ENCODE assay signal across 9 mouse cellular contexts in the genomic region with DNA sequence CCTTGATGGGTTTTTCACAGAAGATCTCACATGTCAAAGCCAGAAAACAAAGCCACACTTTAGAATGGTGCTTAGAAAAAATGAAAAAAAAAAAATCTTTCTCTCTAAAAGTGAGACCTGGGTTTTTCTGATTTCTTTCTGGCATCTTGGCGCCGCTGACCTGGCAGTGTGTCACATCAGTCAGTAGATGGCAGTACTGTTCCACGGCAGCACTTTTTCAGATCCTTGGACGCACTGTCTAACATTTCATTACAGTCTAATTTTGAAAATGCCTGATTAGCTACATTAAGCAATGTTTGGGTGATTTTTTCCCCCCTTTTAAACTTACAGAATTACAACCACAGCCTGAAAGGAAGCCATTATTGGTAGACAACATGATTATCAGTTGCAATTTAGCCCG.
A peak's percentile ranks its signal among the peaks of the same experiment; 100 is the strongest.
DNase-seq lines count a peak whose midpoint lies in the region; ATAC-seq lines count a peak whose summit lies in the region.
"Had no signal": no experiment of that assay in that cellular context is flagged by ENCODE, and none has a peak within 500 bp of the region (broad histone marks: within the 10 kb centered on the region; RNA-seq: fewer than 3 reads in every experiment).

No protein-coding gene starts in this region.

- H3K9me3 ChIP-seq in embryonic facial prominence, embryonic 11.5 days (replicated peaks; ENCODE audit: control insufficient read depth, low read length): no peaks in the 10 kb centered on the region
- no peaks in the 10 kb centered on the region for H3K9me3 ChIP-seq in neural tube, embryonic 15.5 days (replicated peaks)
- H3K9me3 ChIP-seq: neural tube, embryonic 13.5 days had no signal

- H3K4me1 ChIP-seq in embryonic facial prominence, embryonic 11.5 days (ENCODE audit: control insufficient read depth, insufficient read depth, low read length): no peaks in the 10 kb centered on the region
- peaks cover 36% of the 10 kb centered on the region for H3K4me1 ChIP-seq in neural tube, embryonic 15.5 days

- H3K27ac ChIP-seq in embryonic facial prominence, embryonic 11.5 days (replicated peaks; ENCODE audit: low read depth, low read length): no peak overlapping the region
- H3K27ac ChIP-seq in neural tube, embryonic 15.5 days (replicated peaks): no peak overlapping the region
- H3K27ac ChIP-seq: neural tube, embryonic 13.5 days had no signal

- H3K4me2 ChIP-seq in embryonic facial prominence, embryonic 11.5 days (ENCODE audit: low read depth, low read length): no peak overlapping the region
- H3K4me2 ChIP-seq in neural tube, embryonic 15.5 days: no peak overlapping the region
- H3K4me2 ChIP-seq: neural tube, embryonic 13.5 days had no signal

- WGBS in embryonic facial prominence, embryonic 11.5 days: 12% methylated on average over 5 of the region's 5 CpGs
- 12% methylated on average over 5 of the region's 5 CpGs for WGBS in neural tube, embryonic 15.5 days

- no peaks in the 10 kb centered on the region for H3K27me3 ChIP-seq in embryonic facial prominence, embryonic 11.5 days (ENCODE audit: control insufficient read depth, insufficient read depth, low read length)
- H3K27me3 ChIP-seq in neural tube, embryonic 15.5 days (replicated peaks): no peaks in the 10 kb centered on the region
- H3K27me3 ChIP-seq: neural tube, embryonic 13.5 days had no signal

- H3K36me3 ChIP-seq in embryonic facial prominence, embryonic 11.5 days (replicated peaks; ENCODE audit: control insufficient read depth, insufficient read depth, low read depth, low read length): no peaks in the 10 kb centered on the region
- no peaks in the 10 kb centered on the region for H3K36me3 ChIP-seq in neural tube, embryonic 15.5 days
- H3K36me3 ChIP-seq: neural tube, embryonic 13.5 days had no signal

- no peak overlapping the region for H3K9ac ChIP-seq in embryonic facial prominence, embryonic 11.5 days (replicated peaks; ENCODE audit: low read length)
- H3K9ac ChIP-seq in neural tube, embryonic 15.5 days (replicated peaks): no peak overlapping the region
- H3K9ac ChIP-seq: neural tube, embryonic 13.5 days had no signal

- H3K4me3 ChIP-seq in embryonic facial prominence, embryonic 11.5 days (ENCODE audit: low read depth, low read length): no peak overlapping the region
- no peak overlapping the region for H3K4me3 ChIP-seq in neural tube, embryonic 15.5 days (replicated peaks)
- H3K4me3 ChIP-seq: neural tube, embryonic 13.5 days had no signal

- intact Hi-C loops in left cerebral cortex, postnatal 4 days (cut with DNase I): loop anchor here (2.0 to 10.0 kb wide), 3 partner anchors 580 to 1087 kb away; a partner anchor contains a TSS

- DNase-seq in urinary bladder, adult 18-20 months (ENCODE audit: low spot score in 2 of 2): peak; percentile 34 to 46
- DNase-seq in urinary bladder, adult 2 months (ENCODE audit: low spot score): no peak
- peak; percentile 79 for DNase-seq in adrenal gland, postnatal 10 days
- peak; percentile 77 for DNase-seq in embryonic facial prominence, embryonic 11.5 days (ENCODE audit: low spot score)
- DNase-seq in heart, postnatal 4 days: peak; percentile 76
- DNase-seq in left cerebral cortex, postnatal 4 days: peak; percentile 66
- DNase-seq in yolk sac, embryonic 10.5 days (ENCODE audit: low spot score): peak; percentile 52

- ATAC-seq in embryonic facial prominence, embryonic 11.5 days (replicated peaks; ENCODE audit: insufficient number of reproducible peaks, low FRiP score, low TSS enrichment, low read depth): no peak
- peak; percentile 26; the same call in 1 of the 2 replicates for ATAC-seq in neural tube, embryonic 15.5 days (ENCODE audit: low FRiP score)
